Mouse (Mus musculus): ENCODE results near the gene Hnrnpf.

DNA sequence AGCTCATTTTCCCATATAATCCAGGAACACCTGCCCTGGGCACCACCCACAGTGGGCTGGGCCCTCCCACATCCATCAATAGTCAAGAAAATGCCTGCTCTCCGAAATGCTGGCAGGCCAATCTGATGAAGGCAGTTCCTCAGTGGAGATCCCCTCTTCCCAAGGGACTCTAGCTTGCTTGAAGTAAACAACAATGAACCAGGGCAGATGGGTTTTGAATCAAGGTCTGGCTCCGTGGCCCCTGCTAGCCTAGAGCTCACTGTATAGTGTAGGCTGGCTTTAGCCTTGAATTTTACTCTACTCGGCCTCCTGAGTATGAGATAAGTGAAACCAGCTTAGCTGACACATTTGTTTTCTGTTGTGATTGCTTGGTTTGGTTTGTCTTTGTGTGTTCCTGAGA is 7.7 kb upstream of the Hnrnpf start:
- TF ChIP-seq POLR2A (IDR thresholded peaks at IDR 0.05; ENCODE audit: borderline replicate concordance, extremely low read depth, low read depth, low read length) (no peak), CTCF (IDR thresholded peaks at IDR 0.05; ENCODE audit: insufficient read depth, low read length) (no peak)

All from lung, adult 2 months (tissue).